Mouse (Mus musculus): Measurements from ENCODE around the gene Loxl1. TPM values are rescaled to one million over a fixed set of nuclear protein-coding genes. Genes with fewer than 3 reads are reported as not detected.

The Loxl1 gene
- 1 to 10 TPM; 3.5 to 3.9 TPM for total RNA-seq (2021)

- peak in 1 of 2 experiments; percentile 43 for DNase-seq
Observed at GRCm38 (mm10) chr9:58312944-58313359, at the start of gene Loxl1. Gene Loxl1 (minus strand): TSS chr9:58313186.

- no peak for DNase-seq
Observed at GRCm38 (mm10) chr9:58361956-58362355, 49.0 kb upstream of the Loxl1 start.

GRCm38 (mm10) chr9:58361373-58361772, 48.4 kb upstream of the Loxl1 start:
- no peak for DNase-seq

- no peak for DNase-seq
Observed at GRCm38 (mm10) chr9:58355262-58356050, 42.5 kb upstream of the Loxl1 start.

- no peak for DNase-seq
Observed at GRCm38 (mm10) chr9:58354701-58355100, 41.7 kb upstream of the Loxl1 start.

- DNase-seq: no peak
Observed at GRCm38 (mm10) chr9:58353224-58353623, 40.2 kb upstream of the Loxl1 start.

- DNase-seq: no peak
Observed at GRCm38 (mm10) chr9:58347795-58348194, 34.8 kb upstream of the Loxl1 start.

GRCm38 (mm10) chr9:58346498-58346897, 33.5 kb upstream of the Loxl1 start:
- DNase-seq: no peak

- no peak for DNase-seq
Observed at GRCm38 (mm10) chr9:58345963-58346362, 33.0 kb upstream of the Loxl1 start.

GRCm38 (mm10) chr9:58341795-58342194, 28.8 kb upstream of the Loxl1 start:
- no peak for DNase-seq

- no peak for DNase-seq
Observed at GRCm38 (mm10) chr9:58336650-58337281, 23.8 kb upstream of the Loxl1 start.

- DNase-seq: no peak
Observed at GRCm38 (mm10) chr9:58331276-58331675, 18.3 kb upstream of the Loxl1 start.

GRCm38 (mm10) chr9:58330293-58330692, 17.3 kb upstream of the Loxl1 start:
- DNase-seq: peak; percentile 58 to 60

GRCm38 (mm10) chr9:58327382-58327781, 14.4 kb upstream of the Loxl1 start:
- no peak for DNase-seq

GRCm38 (mm10) chr9:58326477-58327180, 13.6 kb upstream of the Loxl1 start:
- DNase-seq: no peak

- DNase-seq: no peak
Observed at GRCm38 (mm10) chr9:58321681-58322080, 8.7 kb upstream of the Loxl1 start.

- DNase-seq: no peak
Observed at GRCm38 (mm10) chr9:58318317-58318716, 5.3 kb upstream of the Loxl1 start.

GRCm38 (mm10) chr9:58317381-58317780, 4.4 kb upstream of the Loxl1 start:
- no peak for DNase-seq

- DNase-seq: no peak
Observed at GRCm38 (mm10) chr9:58316784-58317183, 3.8 kb upstream of the Loxl1 start.

GRCm38 (mm10) chr9:58315850-58316249, 2.9 kb upstream of the Loxl1 start:
- DNase-seq: no peak

GRCm38 (mm10) chr9:58314682-58315360, 1.8 kb upstream of the Loxl1 start:
- peak in 1 of 2 experiments; percentile 34 for DNase-seq

- no peak for DNase-seq
Observed at GRCm38 (mm10) chr9:58312196-58312943, 616 bp downstream of the Loxl1 start.

Data from layer of hippocampus, postnatal 36 days (tissue).